Mouse (Mus musculus) embryonic fibroblast, embryonic 13.5 days (primary cell): ENCODE data around the gene Ptpn18.

Experiments used
- CTCF ChIP-seq: IDR thresholded peaks from 2 replicates; pipeline ENCODE4 v1.5.1; 2011; ENCODE audit warnings: mild to moderate bottlenecking, control low read depth, low read length, moderate library complexity, borderline replicate concordance; ENCODE audit not compliant: insufficient read depth
- POLR2A ChIP-seq: IDR thresholded peaks from 2 replicates; pipeline ENCODE4 v1.6.1; 2011; ENCODE audit warnings: low read depth, mild to moderate bottlenecking, control low read depth, low read length, moderate library complexity

- TF ChIP-seq CTCF = no peak
- no peak for TF ChIP-seq POLR2A
These were observed 19.5 kb downstream of the Ptpn18 start for GRCm38 (mm10) chr1:34478891-34479655.
